Mouse (Mus musculus) megakaryocyte, embryonic 14.5 days (primary cell): ENCODE measurements around the gene Asic2.

Experiments used
- FLI1 ChIP-seq: IDR thresholded peaks from 2 replicates; pipeline ENCODE4 v1.6.1; 2012; ENCODE audit warnings: low read length, inconsistent platforms, mixed read lengths
- GATA1 ChIP-seq: IDR thresholded peaks from 3 replicates; pipeline ENCODE4 v1.6.1; 2012; ENCODE audit warnings: mixed read lengths, low read length, inconsistent platforms, borderline replicate concordance

GRCm38 (mm10) chr11:81270518-81270917 lies 697.7 kb downstream of the Asic2 start:
- TF ChIP-seq GATA1 (no peak), FLI1 (no peak)
